Mouse (Mus musculus): Measurements from ENCODE around the gene Rnf114.

GRCm38 (mm10) chr2:167496437-167496836, 4.0 kb downstream of the Rnf114 start:
- no peak for TF ChIP-seq CTCF (IDR thresholded peaks at IDR 0.05; ENCODE audit: borderline replicate concordance, extremely low read depth, insufficient read depth, insufficient read length)
- no peak for TF ChIP-seq POLR2A (IDR thresholded peaks at IDR 0.05; ENCODE audit: borderline replicate concordance, extremely low read depth, insufficient read depth, insufficient read length, poor library complexity, severe bottlenecking)

All from brain, embryonic 14.5 days (tissue).